Comparison of ENCODE assay signal across 9 mouse cellular contexts in the genomic region with DNA sequence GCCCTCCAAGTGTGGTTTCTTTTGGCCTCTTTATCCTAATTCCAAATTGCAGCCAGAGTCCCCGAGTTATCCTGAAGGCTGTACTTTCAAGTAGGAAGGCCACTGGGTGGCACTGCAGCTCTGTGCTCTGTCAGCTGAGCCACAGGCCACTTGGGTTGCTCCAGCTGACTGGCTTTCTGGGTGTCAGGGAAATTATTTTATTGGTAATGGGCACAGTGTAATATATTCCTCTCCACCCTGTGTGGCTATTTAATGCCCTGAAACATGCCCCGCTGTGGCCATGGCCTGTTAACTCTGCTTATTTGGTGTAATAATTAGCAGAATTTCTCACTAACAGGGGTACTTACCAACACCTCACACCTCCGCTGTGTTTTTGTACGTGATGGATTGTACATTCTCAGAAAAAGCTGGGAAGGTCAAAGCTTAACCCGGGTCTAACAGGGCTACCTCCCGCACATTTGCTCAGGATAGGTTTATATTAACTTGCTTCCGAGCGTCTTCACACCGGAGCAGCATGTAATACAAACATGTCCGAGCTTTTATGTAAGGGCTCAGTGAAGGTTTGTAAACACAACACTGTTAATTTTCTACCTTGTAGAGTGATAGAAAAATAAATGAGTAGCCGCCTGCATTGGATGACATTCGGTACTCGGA.
DNase-seq lines count a peak whose midpoint lies in the region; ATAC-seq lines count a peak whose summit lies in the region.
"Had no signal": no experiment of that assay in that cellular context is flagged by ENCODE, and none has a peak within 500 bp of the region (broad histone marks: within the 10 kb centered on the region; RNA-seq: fewer than 3 reads in every experiment).

No protein-coding gene starts in this region.

- H3K9me3 ChIP-seq in intestine, embryonic 15.5 days = no peaks in the 10 kb centered on the region

- H3K9ac ChIP-seq in intestine, embryonic 15.5 days = no peak overlapping the region

- H3K4me1 ChIP-seq in intestine, embryonic 15.5 days (replicated peaks) = peaks cover 25% of the 10 kb centered on the region

- no peak overlapping the region for H3K4me3 ChIP-seq in intestine, embryonic 15.5 days (replicated peaks)
- H3K4me3 ChIP-seq: myocyte had no signal

- H3K4me2 ChIP-seq in intestine, embryonic 15.5 days (replicated peaks) = no peak overlapping the region

- DNase-seq in ZHBTc4 (ENCODE audit: low read depth, low spot score) = peak; percentile 66
- peak; percentile 81 to 90 for DNase-seq in cerebellum, postnatal 25 days
- peak; percentile 86 for DNase-seq in gastrocnemius, adult 18-20 months (ENCODE audit: low spot score)
- DNase-seq in left cerebral cortex, postnatal 10 days (ENCODE audit: extremely low spot score in 1 of 2, low spot score in 2 of 2) = peak; percentile 66 to 84
- DNase-seq in skeletal muscle tissue, adult 2 months (ENCODE audit: low read depth, low spot score) = peak; percentile 66

- H3K36me3 ChIP-seq in intestine, embryonic 15.5 days = no peaks in the 10 kb centered on the region

- no peaks in the 10 kb centered on the region for H3K27me3 ChIP-seq in intestine, embryonic 15.5 days (replicated peaks)

- intact Hi-C loops in left cerebral cortex, postnatal 10 days (cut with DNase I) = loop anchor here (10.0 kb wide), 2 partner anchors 426 to 976 kb away; a partner anchor contains a TSS

- no peak overlapping the region for H3K27ac ChIP-seq in intestine, embryonic 15.5 days

- peak; percentile 57 for ATAC-seq in intestine, embryonic 15.5 days
- peak; percentile 75 for ATAC-seq in megakaryocyte-erythroid progenitor cell, adult 5-6 weeks (replicated peaks; ENCODE audit: low FRiP score, low TSS enrichment, poor library complexity, severe bottlenecking)
- no peak for ATAC-seq in erythroblast, adult 5-6 weeks (replicated peaks; ENCODE audit: low FRiP score, poor library complexity, severe bottlenecking)

- WGBS in intestine, embryonic 15.5 days = 52% methylated on average over 13 of the region's 13 CpGs
